Mouse (Mus musculus): ENCODE measurements around the gene Hmcn2.

GRCm38 (mm10) chr2:31508851-31509250 lies 194.6 kb downstream of the Hmcn2 start:
- TF ChIP-seq POLR2A (IDR thresholded peaks at IDR 0.05; ENCODE audit: low read depth, low read length): no peak
- TF ChIP-seq CTCF (IDR thresholded peaks at IDR 0.05; ENCODE audit: borderline replicate concordance, insufficient read depth, low read length): no peak

Data from embryonic fibroblast, embryonic 13.5 days (primary cell).